Mouse (Mus musculus): Measurements from ENCODE around the gene Spock1. TPM values are rescaled to one million over a fixed set of nuclear protein-coding genes. Genes with fewer than 3 reads are reported as not detected.
A peak's percentile ranks its signal among the peaks of the same experiment; 100 is the strongest.

The Spock1 gene
- polyA plus RNA-seq, 1 experiment from 2014 or later, result 11.0 TPM

GRCm38 (mm10) chr13:57858491-57858890 lies 49.6 kb downstream of the Spock1 start:
- H3K9me3 ChIP-seq, result no peaks in the 10 kb centered on the region
- 0 out of 2 replicates have a peak overlapping the region, but pooled peaks have one; percentile 8 for H3K27ac ChIP-seq
- ATAC-seq (ENCODE audit: insufficient number of reproducible peaks, insufficient read depth, low FRiP score, low TSS enrichment), result no peak
- H3K27me3 ChIP-seq, result no peaks in the 10 kb centered on the region
- no peaks in the 10 kb centered on the region for H3K36me3 ChIP-seq
- H3K4me1 ChIP-seq, result no peaks in the 10 kb centered on the region
- 42% methylated on average over 9 of the region's 9 CpGs for WGBS
- H3K4me3 ChIP-seq, result no peak overlapping the region
- no peak overlapping the region for H3K4me2 ChIP-seq (replicated peaks)
- no peak overlapping the region for H3K9ac ChIP-seq

GRCm38 (mm10) chr13:57857016-57857415 lies 51.1 kb downstream of the Spock1 start:
- no peaks in the 10 kb centered on the region for H3K36me3 ChIP-seq
- no peaks in the 10 kb centered on the region for H3K27me3 ChIP-seq
- H3K9ac ChIP-seq, result no peak overlapping the region
- WGBS, result 95% methylated on average over 3 of the region's 3 CpGs
- ATAC-seq (ENCODE audit: insufficient number of reproducible peaks, insufficient read depth, low FRiP score, low TSS enrichment), result no peak
- H3K4me1 ChIP-seq, result no peaks in the 10 kb centered on the region
- no peak overlapping the region for H3K4me3 ChIP-seq
- no peak overlapping the region for H3K27ac ChIP-seq
- no peak overlapping the region for H3K4me2 ChIP-seq (replicated peaks)
- H3K9me3 ChIP-seq, result no peaks in the 10 kb centered on the region

- H3K36me3 ChIP-seq, result no peaks in the 10 kb centered on the region
- no peak overlapping the region for H3K4me2 ChIP-seq (replicated peaks)
- WGBS, result 80% methylated on average over 10 of the region's 10 CpGs
- no peak overlapping the region for H3K27ac ChIP-seq
- ATAC-seq (ENCODE audit: insufficient number of reproducible peaks, insufficient read depth, low FRiP score, low TSS enrichment), result no peak
- H3K9me3 ChIP-seq, result no peaks in the 10 kb centered on the region
- no peak overlapping the region for H3K4me3 ChIP-seq
- H3K9ac ChIP-seq, result no peak overlapping the region
- H3K4me1 ChIP-seq, result no peaks in the 10 kb centered on the region
- H3K27me3 ChIP-seq, result no peaks in the 10 kb centered on the region
Observed at GRCm38 (mm10) chr13:57856311-57856853, 51.8 kb downstream of the Spock1 start.

- H3K36me3 ChIP-seq, result no peaks in the 10 kb centered on the region
- no peak overlapping the region for H3K9ac ChIP-seq
- H3K27ac ChIP-seq, result no peak overlapping the region
- 57% methylated on average over 4 of the region's 4 CpGs for WGBS
- no peak overlapping the region for H3K4me2 ChIP-seq (replicated peaks)
- H3K4me1 ChIP-seq, result no peaks in the 10 kb centered on the region
- H3K4me3 ChIP-seq, result no peak overlapping the region
- no peak for ATAC-seq (ENCODE audit: insufficient number of reproducible peaks, insufficient read depth, low FRiP score, low TSS enrichment)
- no peaks in the 10 kb centered on the region for H3K27me3 ChIP-seq
- H3K9me3 ChIP-seq, result no peaks in the 10 kb centered on the region
Observed at GRCm38 (mm10) chr13:57855766-57856165, 52.4 kb downstream of the Spock1 start.

GRCm38 (mm10) chr13:57854416-57854815 lies 53.7 kb downstream of the Spock1 start:
- H3K9ac ChIP-seq, result no peak overlapping the region
- 85% methylated on average over 8 of the region's 8 CpGs for WGBS
- ATAC-seq (ENCODE audit: insufficient number of reproducible peaks, insufficient read depth, low FRiP score, low TSS enrichment), result no peak
- no peak overlapping the region for H3K4me3 ChIP-seq
- no peaks in the 10 kb centered on the region for H3K36me3 ChIP-seq
- H3K9me3 ChIP-seq, result no peaks in the 10 kb centered on the region
- H3K27me3 ChIP-seq, result no peaks in the 10 kb centered on the region
- H3K4me2 ChIP-seq (replicated peaks), result no peak overlapping the region
- no peak overlapping the region for H3K27ac ChIP-seq
- no peaks in the 10 kb centered on the region for H3K4me1 ChIP-seq

GRCm38 (mm10) chr13:57853621-57854020 lies 54.5 kb downstream of the Spock1 start:
- Histone ChIP-seq H3K4me2 (replicated peaks) (no peak overlapping the region), H3K36me3 (no peaks in the 10 kb centered on the region), H3K4me1 (no peaks in the 10 kb centered on the region), H3K27me3 (no peaks in the 10 kb centered on the region), H3K27ac (no peak overlapping the region), H3K9ac (no peak overlapping the region), H3K4me3 (no peak overlapping the region), H3K9me3 (0 out of 2 replicates have a peak, but pooled peaks cover under 1% of the 10 kb centered on the region)
- 86% methylated on average over 1 of the region's 1 CpGs for WGBS
- 0 out of 2 replicates have a peak, but pooled peaks have one; percentile 10 for ATAC-seq (ENCODE audit: insufficient number of reproducible peaks, insufficient read depth, low FRiP score, low TSS enrichment)

GRCm38 (mm10) chr13:57853156-57853555 lies 55.0 kb downstream of the Spock1 start:
- Histone ChIP-seq H3K4me2 (replicated peaks) (no peak overlapping the region), H3K9me3 (0 out of 2 replicates have a peak, but pooled peaks cover 2% of the 10 kb centered on the region), H3K36me3 (no peaks in the 10 kb centered on the region), H3K4me1 (no peaks in the 10 kb centered on the region), H3K4me3 (no peak overlapping the region), H3K9ac (no peak overlapping the region), H3K27ac (no peak overlapping the region), H3K27me3 (no peaks in the 10 kb centered on the region)
- ATAC-seq (ENCODE audit: insufficient number of reproducible peaks, insufficient read depth, low FRiP score, low TSS enrichment), result no peak
- 79% methylated on average over 10 of the region's 10 CpGs for WGBS

GRCm38 (mm10) chr13:57848931-57849330 lies 59.2 kb downstream of the Spock1 start:
- Histone ChIP-seq H3K27ac (no peak overlapping the region), H3K9ac (no peak overlapping the region), H3K27me3 (no peaks in the 10 kb centered on the region), H3K4me3 (no peak overlapping the region), H3K36me3 (no peaks in the 10 kb centered on the region), H3K4me2 (replicated peaks) (no peak overlapping the region), H3K4me1 (0 out of 2 replicates have a peak, but pooled peaks cover 2% of the 10 kb centered on the region), H3K9me3 (0 out of 2 replicates have a peak, but pooled peaks cover 2% of the 10 kb centered on the region)
- 95% methylated on average over 1 of the region's 1 CpGs for WGBS
- ATAC-seq (ENCODE audit: insufficient number of reproducible peaks, insufficient read depth, low FRiP score, low TSS enrichment), result no peak

- 82% methylated on average over 4 of the region's 4 CpGs for WGBS
- no peak overlapping the region for H3K9ac ChIP-seq
- no peak overlapping the region for H3K27ac ChIP-seq
- H3K4me2 ChIP-seq (replicated peaks), result no peak overlapping the region
- no peaks in the 10 kb centered on the region for H3K27me3 ChIP-seq
- no peak overlapping the region for H3K4me3 ChIP-seq
- 0 out of 2 replicates have a peak, but pooled peaks cover 2% of the 10 kb centered on the region for H3K4me1 ChIP-seq
- no peaks in the 10 kb centered on the region for H3K36me3 ChIP-seq
- no peak for ATAC-seq (ENCODE audit: insufficient number of reproducible peaks, insufficient read depth, low FRiP score, low TSS enrichment)
- H3K9me3 ChIP-seq, result 0 out of 2 replicates have a peak, but pooled peaks cover 2% of the 10 kb centered on the region
Observed at GRCm38 (mm10) chr13:57847101-57847500, 61.0 kb downstream of the Spock1 start.

- H3K36me3 ChIP-seq, result no peaks in the 10 kb centered on the region
- H3K27ac ChIP-seq, result no peak overlapping the region
- WGBS, result 56% methylated on average over 9 of the region's 9 CpGs
- ATAC-seq (ENCODE audit: insufficient number of reproducible peaks, insufficient read depth, low FRiP score, low TSS enrichment), result no peak
- H3K4me2 ChIP-seq (replicated peaks), result no peak overlapping the region
- H3K4me3 ChIP-seq, result no peak overlapping the region
- H3K4me1 ChIP-seq, result 0 out of 2 replicates have a peak, but pooled peaks cover 2% of the 10 kb centered on the region
- H3K27me3 ChIP-seq, result no peaks in the 10 kb centered on the region
- 0 out of 2 replicates have a peak, but pooled peaks cover 2% of the 10 kb centered on the region for H3K9me3 ChIP-seq
- H3K9ac ChIP-seq, result no peak overlapping the region
Observed at GRCm38 (mm10) chr13:57846468-57846867, 61.7 kb downstream of the Spock1 start.

- 95% methylated on average over 5 of the region's 5 CpGs for WGBS
- H3K27ac ChIP-seq, result no peak overlapping the region
Observed at GRCm38 (mm10) chr13:57841141-57841848, 66.8 kb downstream of the Spock1 start.

More at GRCm38 (mm10) chr13:57841141-57841848, 66.8 kb downstream of the Spock1 start:
- H3K4me2 ChIP-seq (replicated peaks), result no peak overlapping the region
- no peak overlapping the region for H3K9ac ChIP-seq
- H3K36me3 ChIP-seq, result no peaks in the 10 kb centered on the region
- no peaks in the 10 kb centered on the region for H3K27me3 ChIP-seq
- H3K4me1 ChIP-seq, result no peaks in the 10 kb centered on the region
- H3K4me3 ChIP-seq, result no peak overlapping the region
- H3K9me3 ChIP-seq, result no peaks in the 10 kb centered on the region
- ATAC-seq (ENCODE audit: insufficient number of reproducible peaks, insufficient read depth, low FRiP score, low TSS enrichment), result no peak

All from embryonic facial prominence, embryonic 12.5 days (tissue).